Mouse (Mus musculus) layer of hippocampus, adult 8-10 months (tissue): Measurements from ENCODE around the gene Prdm10. TPM values are rescaled to one million over a fixed set of nuclear protein-coding genes. Genes with fewer than 3 reads are reported as not detected.

Source experiments
- DNase-seq, 2 experiments: peaks; one replicate each; pipeline ENCODE4 v3.0.0; 2022; ENCODE audit warnings: low spot score in 2 of 2
- total RNA-seq, 4 experiments: library from RNA; stranded (reverse); gene quantifications; 2 replicates each; pipeline ENCODE4 v1.2.4; 2022

Prdm10 gene
- total RNA-seq, 4 experiments from 2014 or later: 18.4 to 23.5 (median 20.3) TPM

DNA sequence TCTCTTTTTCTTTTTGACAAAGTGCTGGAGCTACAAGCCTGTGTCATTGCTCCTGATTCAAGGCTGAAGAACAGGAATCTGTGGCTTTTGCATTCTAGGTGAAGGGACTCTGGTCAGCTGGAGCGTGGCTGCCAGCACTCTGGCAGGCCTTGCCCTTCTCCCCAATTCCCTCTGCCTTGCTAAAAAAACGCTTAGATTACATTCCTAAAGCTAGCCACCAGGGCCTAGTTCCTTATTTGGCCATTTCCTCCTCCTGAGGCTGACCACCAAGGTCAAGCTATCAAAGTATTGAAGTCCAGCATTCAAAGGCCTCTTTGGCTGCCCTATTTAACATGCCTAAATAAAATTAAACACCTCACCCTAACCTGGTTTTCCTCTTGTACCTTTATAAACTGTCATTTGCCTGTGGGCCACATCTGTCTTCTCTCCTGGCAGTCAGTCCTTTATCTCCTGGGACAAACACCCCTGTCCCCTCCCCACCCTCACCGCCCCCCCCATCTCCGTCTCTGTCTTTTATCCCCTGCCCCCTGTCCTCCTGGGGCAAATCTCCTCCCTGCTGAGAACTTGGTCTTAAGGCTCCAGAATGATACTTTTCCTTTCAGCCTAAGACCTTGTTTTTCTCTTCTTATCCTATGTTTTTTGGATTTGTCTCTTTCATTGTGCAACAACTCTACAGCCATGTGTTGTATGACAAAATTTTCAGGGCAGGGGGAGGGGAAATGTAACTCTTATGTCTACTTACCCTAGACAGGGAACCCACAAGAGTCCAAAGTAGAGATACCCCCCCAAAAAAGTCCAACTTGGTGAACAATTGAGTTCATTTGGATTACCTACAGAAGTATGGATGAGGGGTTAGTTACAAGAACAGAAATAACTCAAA lies 17.9 kb upstream of the Prdm10 start:
- DNase-seq: no peak

DNA sequence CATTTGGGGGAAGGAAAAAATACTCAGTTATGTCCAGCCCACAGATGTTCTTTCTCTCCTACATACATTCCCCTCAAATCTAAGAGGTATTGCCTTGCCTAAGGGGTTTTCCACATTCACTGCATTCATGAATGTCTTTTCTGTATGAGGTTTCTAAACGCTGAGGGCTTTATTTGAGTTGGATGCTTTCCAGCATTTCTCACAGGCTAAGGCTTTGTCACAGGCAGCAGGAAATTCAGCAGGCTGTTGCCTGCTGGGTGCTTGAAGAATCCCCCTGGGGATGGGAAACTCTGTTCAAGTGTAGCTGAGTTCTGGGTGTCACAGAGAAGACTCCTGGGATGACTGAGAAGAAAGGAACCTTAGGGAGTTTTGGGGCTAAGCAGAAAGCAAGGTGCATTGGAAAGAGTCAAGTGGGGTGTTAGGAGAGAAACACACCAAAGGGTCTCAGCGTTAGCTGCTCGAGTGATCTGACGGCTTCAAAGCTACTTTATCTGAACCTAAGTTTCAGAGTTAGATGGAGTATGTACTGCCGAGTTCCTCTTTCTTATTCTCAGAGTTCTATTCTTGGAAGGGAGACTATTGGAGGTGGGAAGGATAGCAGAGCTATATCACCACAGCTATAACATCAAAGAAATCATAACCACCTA lies 14.2 kb upstream of the Prdm10 start:
- DNase-seq: no peak

DNA sequence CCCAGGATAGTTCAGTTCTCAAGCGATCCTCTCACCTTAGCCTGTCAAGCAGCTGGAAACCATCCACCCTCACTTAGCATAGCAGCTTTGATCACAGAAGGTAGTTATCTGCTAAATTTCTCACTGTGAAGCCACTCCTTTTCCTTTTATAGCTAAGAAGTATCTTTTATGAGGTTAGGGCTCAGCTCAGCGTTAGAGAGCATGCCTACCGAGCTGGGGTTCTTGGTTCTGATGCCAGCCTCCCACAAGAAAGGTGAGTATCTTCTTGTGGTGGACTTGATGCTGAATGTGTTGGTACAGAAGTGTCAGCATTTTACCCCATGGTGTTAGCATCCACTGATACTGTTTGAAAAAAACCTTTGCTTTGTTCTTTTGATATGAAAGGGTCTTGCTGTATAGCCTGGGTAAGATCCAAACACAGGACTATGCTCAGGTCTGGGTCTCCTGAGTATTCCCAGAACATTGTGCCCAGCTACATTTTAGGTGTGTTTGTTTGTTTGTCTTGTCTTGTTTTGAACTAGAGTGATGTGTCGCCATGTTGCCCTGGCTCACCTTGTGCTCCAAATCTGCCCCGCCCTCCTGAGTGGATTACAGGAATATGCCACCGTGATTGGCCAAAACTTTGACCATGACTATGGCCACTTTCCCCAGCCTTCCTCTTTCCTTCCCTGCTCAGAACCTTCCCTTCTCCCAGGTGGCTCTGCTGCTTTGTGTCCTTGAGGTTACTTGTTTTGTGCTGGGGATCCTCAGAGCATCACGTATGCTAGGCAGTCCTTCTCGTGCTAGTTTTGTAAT lies 8.9 kb upstream of the Prdm10 start:
- no peak for DNase-seq

DNA sequence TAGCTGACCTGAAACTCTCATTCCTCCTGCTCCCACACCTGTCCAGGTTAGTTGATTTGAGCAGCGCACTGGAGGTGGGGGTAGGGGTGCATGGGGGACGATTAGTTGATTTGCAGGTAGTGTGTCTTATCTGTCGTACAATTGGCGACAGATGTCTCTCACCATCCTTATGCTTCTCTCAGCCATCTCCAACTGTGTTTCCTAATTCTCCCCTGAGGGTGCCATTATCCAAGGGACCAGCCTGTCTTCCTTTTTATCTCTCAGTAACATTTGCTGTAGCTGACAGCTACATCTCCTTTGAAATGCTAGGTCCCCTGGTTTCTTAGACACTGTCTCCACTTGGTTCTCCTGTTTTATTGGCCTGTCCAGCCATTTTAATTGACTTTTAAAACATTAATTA lies 8.2 kb upstream of the Prdm10 start:
- DNase-seq: no peak

DNA sequence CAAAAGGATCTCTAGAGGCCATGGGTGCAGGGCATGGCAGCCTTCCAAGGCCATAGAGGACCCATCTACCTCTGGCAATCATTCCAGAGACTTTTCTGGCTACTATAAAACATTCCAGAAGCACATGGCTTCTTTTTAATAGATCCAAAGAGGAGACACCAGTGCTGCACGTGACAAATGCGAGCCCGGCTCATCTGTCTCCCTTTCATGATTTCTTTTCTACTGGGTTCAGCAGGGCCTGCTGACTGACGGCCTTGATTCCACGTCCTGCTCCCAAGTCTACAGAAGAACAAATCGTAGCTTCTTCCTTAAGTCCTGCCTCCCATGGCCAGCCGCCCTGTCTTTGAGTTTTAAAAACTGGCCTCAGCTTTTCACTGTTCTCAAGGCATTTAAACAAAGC lies 1.7 kb upstream of the Prdm10 start:
- DNase-seq: no peak

DNA sequence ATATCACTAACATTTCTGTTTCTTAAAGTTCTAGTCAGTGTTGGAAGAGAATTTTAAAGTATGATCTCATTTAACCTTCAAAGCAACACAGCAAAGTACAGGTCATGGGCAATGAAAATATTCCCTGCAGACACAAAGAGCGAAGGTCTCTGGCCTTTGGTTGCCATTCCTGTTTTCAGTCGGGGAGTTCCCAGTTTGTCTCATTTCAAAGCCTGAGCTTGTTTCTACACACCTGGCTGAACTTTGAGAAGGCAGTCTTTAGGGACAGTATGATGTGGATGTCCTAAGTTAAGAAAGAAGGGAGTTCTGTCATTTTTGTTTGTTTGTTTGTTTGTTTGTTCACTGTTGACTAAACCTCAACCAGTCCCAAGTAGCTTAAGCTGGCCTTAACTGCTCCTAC lies 1.0 kb upstream of the Prdm10 start:
- DNase-seq: no peak

DNA sequence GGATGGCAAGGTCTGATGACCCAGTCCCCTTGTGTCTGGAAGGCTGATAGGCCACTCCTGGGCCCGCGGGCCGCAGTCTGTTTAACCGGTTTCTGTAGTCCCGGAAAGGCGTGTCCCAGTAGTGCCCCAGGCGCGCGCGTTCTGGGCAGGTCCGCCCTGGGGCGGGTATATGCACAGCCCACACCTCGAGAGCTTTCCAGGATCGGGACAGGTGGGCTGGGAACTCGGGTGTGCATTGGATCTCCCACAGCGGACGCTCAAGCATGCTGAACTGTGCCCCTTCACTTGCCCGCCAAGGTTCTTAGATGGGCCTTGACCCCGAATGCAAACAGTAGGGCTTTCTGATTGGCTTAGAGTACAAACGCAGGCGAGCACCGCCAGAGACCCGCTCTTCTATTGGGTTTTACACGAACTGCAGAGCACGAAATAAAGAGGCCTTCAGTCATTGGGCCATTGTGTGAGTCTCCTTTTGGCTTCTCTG lies 413 bp upstream of the Prdm10 start:
- no peak for DNase-seq

DNA sequence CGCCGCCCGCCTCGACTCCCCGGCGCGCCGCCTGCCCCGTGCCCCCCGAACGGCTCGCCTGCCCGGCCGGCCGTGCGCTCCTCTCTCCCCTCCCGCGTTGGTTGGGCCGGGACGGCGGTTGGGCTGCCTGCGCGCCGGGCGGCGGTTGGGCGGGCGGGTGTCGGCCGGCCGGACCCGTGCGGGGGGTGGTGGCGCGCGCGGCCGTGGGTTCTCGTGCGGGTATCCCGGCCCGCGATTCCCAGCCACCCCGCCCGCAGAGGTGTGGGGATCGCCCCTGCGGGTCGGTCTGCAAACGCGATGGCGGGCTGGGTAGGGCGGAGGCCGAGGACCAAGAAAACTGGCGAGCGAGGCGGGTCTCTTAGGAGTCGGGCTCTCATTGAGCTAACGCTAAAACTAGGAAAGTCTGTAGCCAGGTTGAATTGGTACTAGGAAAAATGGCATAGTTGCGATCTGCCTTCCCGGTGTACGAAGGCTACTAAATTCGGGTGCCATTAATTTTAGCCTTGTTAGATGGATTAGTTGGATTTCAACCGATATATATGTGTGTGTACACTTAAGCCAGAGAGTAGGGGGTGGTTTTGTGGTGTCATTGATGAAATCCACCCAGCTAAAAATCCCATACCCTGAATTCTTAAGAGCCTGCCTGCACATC lies 799 bp downstream of the Prdm10 start:
- DNase-seq: no peak

DNA sequence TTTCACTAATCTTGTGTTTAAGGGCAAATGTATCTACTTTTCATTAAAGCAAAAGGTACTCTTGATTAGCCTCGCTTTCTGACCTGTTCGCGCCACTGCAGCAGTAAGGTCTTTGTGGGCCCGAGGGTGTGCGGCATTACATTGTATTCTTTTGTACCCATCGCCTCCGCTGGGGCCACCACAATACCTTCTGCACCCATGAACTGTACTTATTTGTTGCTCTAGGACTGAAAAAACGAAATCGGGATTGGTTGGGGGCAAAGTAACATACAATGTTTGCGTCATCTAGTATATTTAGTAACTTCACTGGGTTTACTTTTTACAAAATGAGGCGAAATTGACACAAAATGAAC lies 1.3 kb downstream of the Prdm10 start:
- DNase-seq: no peak

DNA sequence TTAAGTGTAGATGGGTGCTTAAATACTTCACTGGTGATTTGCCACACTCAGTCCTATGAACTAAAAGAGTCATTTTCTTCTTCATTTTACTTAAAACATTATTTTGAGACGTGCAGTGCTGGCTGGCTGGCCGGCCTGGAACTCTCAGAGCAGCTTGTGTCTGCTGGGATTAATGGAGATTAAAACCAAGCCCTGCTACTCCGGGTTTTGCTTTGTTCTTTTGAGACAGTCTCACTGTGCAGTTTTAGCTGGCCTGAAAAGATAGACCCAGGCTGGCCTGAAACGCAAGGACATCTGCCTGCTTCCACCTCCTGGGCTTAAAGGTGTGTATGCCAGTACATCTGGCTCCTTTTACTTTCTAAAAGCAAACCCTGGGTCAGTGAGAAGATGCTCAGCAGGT lies 2.2 kb downstream of the Prdm10 start:
- no peak for DNase-seq

DNA sequence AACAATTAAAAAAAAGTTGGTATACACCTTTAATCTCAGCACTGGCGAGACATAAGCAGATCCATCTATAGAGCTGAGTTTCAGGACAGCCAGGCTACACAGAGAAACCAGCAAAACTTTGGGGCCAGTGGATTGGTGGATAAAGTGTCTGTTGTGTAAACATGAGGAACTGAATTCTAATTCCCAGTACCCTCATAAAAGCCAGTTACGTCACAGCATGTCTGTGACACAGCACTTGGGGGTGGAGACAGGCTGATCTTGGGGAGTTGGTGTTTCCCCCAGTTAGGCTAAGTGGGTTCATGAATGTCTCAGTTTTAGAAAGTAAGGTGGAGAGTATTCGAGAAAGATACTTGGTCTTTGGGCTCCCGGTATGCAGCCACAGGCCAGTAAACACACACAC lies 2.7 kb downstream of the Prdm10 start:
- DNase-seq: no peak

DNA sequence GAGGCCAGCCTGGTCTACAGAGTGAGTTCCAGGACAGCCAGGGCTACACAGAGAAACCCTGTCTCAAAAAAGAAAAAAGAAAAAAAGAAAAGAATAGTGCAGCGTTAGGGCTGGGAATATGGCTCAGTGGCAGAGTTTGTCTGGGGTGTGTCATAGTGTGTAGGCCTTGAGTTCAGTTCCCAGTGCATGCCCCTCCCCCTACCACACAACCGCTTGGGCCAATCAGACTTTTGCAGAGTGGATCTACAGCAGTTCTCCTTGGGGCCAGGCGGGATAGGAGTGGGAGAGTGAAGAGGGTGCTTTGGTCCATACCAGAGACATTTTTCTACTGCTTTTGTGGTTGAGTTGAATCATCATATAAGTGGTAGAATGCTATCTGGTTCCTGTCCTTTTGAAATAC lies 3.6 kb downstream of the Prdm10 start:
- no peak for DNase-seq

DNA sequence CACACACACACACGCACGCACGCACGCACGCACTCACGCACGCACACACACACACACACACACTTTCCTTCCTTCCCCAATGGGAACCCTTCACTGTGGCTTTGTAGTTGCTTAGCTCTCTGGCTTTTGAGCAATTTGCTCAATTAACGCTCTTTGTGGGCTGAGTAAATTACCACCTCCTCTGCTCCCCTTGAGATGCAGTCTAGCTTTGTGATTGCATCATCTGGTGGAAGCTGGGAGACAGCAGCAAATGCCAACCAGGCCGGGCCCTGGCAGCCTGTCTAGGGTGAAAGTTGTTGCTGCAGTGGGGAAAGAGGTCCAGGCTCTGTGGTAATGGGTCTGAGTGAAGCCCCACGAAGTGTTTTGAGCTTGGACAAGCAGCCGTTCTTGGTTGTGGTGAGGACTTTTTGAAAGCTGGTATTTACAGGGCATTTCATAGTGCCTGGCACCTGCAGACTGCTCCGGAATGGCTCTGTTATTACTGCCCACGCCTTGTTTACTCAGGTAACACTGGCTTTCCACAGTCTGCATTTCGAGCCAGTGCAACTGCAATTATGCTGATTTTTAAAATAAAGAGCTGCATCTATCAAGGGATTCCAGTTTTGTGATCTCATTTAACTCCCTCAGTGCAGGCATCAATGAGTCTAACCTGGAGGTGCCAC lies 10.0 kb downstream of the Prdm10 start:
- peak; percentile 17 to 23 for DNase-seq

DNA sequence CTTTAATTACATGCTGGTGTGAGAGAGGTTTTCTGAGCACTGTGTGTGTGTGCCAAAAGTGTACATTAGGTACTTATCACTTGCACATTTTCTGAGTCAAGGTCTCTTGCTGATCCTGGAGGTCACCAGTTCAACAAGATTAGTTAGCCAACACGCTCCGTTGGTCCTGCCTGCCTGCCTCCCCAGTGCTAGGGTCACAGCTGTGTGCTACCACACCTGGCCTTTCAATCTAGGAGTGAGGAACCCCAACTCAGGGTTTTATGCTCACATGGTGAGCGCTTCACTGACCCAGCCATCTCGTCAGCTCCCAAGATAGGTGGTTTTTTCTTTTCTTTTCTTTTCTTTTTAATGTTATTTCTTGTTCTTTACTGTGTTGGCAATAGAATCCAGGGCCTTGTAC lies 11.6 kb downstream of the Prdm10 start:
- no peak for DNase-seq

DNA sequence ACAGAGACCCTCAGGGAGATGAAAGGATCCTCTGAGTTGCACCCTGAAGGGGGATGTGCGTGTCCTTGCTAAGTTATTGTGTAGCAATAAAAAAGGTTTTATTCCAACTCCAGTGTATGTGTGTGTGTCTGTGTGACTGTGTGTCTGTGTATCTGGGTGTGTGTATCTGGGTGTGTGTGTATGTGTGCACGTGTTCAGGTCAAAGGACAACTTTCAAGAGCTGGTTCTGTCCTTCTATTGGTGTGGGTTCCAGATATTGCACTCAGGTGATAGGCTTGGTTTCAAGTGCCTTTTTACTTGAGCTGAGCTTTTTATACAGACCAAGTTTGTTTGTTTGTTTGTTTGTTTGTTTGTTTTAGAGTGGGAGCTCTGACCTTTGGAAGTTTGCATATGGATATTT lies 12.9 kb downstream of the Prdm10 start:
- DNase-seq: no peak

DNA sequence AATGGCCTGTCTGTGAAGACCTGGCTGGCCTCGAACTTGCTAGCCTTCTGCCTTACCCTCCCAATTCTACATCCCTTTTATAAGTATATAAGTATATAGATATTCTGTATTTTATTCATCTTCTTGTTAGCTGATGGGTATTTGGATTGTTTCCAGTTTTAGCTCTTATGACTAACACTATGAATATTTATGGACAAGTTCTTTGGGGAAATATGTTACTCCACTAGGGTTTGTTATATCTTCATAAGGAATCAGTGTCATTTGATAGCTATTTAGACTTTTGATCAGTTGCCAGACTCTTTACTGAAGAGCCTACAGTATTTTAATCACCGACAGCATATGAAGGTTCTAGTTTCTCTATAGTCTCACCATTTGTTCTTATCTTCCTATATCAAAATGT lies 15.0 kb downstream of the Prdm10 start:
- DNase-seq: no peak

DNA sequence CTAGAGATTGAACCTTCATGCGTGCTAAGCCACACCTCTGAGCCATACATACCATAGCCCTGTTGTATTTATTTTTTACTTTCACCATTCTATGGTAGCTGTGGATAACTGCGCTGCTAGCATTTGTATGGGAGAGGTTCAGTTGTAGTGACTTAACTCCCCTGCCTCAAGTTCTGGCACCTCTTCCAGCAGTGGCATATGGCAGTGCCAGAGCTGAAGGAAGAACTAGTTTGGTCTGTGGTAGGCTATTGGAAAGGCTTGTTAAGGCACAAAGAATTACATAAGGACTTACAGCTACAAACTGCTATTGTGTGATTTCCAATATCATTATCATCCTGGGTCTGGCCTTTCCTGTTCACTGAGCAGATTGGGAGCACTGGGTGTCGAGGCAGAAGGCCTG lies 16.0 kb downstream of the Prdm10 start:
- DNase-seq: peak; percentile 49 to 50

DNA sequence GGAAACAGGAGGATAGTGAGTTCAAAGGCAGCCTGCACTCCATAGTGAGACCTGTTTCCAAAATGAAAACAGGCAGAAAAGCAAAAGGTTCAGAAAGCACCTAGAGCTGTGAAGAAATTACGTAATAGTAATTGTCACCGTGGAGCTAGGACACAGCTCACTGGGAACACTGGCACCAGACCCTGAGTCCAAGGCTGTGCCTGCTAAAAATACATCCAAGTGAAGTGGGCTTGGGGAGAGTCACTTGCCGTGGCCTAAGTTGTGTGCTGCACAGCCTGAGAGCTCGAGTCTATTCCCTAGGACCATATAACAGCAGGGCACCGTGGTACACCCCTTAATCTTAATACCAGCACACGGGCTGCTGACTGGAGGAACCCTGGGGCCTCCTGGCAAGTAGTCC lies 18.4 kb downstream of the Prdm10 start:
- DNase-seq: no peak

DNA sequence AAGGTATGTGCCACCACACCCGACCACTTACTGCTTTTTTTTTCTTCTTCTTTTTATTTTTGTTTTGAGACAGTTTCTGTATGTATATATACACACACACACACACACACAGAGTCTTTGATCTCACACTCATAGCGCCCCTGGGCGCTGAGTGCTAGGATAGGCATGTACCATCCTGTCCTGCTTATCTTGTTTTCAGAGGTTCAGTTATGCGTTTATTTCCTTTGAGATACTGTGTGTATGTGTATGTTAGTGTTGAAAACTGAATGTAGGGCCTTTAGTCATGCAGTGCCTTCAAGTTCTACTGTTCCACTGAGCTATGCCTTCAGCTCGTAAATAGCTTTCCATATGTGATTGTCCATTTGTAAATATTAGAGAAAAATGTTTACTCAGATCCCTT lies 20.2 kb downstream of the Prdm10 start:
- no peak for DNase-seq

DNA sequence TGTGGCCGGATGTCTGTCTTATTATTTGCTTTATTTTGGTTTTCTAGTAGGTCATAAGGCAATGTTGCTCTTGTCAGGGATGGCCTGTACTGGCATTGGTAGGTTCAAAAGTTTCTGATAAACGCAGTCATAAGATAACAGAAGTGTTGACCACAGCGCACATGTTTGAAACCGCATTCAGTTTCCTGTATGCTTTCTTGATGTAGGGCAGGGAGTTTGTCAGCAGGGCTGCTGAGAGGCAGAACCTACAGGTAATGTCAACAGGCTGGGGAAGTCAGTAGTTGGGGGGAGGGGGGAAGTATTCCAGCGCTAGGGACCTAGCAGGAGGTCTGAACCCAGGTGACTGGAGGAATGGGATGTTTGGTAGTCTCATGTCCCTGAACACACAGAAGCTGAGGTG lies 20.8 kb downstream of the Prdm10 start:
- DNase-seq: no peak
